Mouse (Mus musculus) bone marrow macrophage, adult 2 months (primary cell): ENCODE measurements around the gene D1Ertd622e.

ENCODE experiments used
- CTCF ChIP-seq: IDR thresholded peaks from 2 replicates; pipeline ENCODE4 v1.5.1; 2012; ENCODE audit warnings: low read depth, mild to moderate bottlenecking, low read length, moderate library complexity
- POLR2A ChIP-seq: IDR thresholded peaks from 2 replicates; pipeline ENCODE4 v1.6.1; 2012; ENCODE audit warnings: mild to moderate bottlenecking, low read depth, low read length, borderline replicate concordance

DNA sequence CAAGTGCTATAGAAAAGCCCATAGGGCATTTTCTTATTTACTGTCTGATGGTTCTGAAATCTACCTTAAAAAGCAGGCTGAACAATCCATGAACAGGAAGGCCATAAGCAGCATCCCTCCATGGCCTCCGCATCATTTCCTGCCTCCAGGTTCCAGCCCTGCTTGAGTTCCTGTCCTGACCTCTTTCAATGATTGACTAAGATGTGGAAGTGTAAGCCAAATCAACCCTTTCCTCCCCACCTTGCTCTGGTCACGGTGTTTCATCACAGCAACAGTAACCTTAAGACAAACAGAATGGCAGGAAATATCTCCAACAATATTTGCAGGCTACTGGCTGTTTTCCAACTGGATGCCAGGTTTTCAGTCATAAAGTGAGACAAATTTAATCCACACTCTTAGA lies 4.7 kb downstream of the D1Ertd622e start:
- TF ChIP-seq CTCF (no peak), POLR2A (no peak)
